Mouse (Mus musculus): ENCODE results near the gene Ctnnbip1.
A peak's percentile ranks its signal among the peaks of the same experiment; 100 is the strongest.

Ctnnbip1 gene

DNA sequence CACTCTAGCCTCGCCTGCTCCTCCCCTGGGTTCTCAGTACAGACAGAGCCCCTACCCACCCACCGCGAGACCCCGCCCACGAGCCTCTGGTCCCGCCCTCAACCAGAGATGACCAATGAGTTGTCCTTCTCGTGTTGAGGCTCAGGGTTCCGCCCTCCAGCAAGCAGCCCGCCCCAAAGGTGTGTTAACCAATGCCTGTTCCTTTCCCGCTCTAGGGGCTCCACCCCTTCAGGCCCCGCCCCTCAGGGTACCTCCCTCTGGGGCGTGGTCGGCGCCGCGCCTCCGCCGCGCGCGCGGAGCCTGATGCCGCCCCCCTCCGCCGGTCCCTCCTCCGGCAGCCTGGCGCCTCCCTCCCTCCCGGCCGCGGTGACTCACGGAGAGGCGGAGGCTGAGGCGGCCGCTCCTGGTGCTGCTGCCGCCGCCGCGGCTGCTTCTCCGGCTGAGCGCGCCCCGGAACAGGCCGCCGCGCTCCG, at the start of gene Ctnnbip1:
Ctnnbip1 (plus strand) TSS at position 369 of the 473 bp plus-strand sequence.
- DNase-seq (ENCODE audit: low spot score), result peak; percentile 82

DNA sequence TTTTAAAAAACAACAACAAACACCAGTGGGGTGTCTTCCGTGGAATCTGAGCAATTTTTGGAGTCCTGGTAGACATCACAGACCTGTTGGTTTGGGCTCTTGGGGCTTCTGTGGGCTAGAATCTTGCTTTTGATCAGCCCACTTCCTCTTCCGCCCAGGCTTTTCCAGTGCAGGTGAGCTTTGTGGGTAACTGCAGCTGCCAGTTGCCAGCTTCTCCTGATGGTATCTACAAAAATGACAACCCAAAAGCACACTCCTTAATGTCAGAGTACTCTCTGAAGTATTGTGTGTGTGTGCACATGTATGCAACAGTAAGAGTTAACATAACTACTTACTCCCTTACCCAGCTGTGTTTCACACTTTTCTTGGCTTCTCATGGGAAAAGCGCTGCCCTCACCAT, 48.5 kb upstream of the Ctnnbip1 start:
- DNase-seq (ENCODE audit: low spot score), result no peak

DNA sequence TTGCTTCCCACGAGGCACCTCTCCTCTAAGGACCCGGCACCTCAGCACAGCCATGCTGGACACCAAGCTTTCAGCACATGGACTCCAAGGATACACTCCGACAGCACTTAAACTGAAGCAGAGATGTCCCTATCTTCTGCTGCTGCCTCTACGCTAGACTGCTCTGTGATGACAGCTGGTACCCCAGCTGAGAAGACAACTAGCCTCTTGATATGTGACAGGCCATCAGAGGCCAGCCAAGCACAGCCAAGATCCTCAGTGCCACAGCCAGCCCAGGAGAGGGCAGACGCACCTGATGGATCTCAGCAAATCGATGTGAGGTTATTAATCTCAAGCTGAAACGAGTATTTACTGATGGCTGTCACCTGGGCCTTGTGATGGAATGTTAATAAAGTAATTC, 42.9 kb upstream of the Ctnnbip1 start:
- DNase-seq (ENCODE audit: low spot score), result no peak

DNA sequence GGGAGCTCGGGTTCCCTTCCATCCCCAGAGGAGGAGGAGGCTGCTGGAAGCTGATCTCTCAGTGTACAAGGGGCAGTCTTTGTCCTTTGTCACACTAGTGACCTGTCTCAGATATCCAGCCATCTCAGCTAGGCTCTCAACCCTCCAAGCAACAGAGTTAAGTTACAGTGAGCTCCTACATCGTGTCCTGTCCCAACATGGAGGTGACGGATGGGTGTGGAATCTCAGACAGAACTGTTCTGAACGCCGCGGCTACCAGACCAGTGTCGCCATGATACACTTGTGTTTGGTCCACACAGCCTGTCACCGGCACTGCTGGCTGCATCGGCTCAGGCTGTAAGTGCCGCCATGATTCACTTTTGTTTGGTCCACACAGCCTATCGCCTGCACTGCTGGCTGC, 41.0 kb upstream of the Ctnnbip1 start, which contains the start of gene Tmem274:
Tmem274 (plus strand) TSS at position 301 of the 400 bp plus-strand sequence.
- DNase-seq (ENCODE audit: low spot score), result no peak

GRCm38 (mm10) chr4:149484566-149484965, 33.5 kb upstream of the Ctnnbip1 start:
- no peak for DNase-seq (ENCODE audit: low spot score)

DNA sequence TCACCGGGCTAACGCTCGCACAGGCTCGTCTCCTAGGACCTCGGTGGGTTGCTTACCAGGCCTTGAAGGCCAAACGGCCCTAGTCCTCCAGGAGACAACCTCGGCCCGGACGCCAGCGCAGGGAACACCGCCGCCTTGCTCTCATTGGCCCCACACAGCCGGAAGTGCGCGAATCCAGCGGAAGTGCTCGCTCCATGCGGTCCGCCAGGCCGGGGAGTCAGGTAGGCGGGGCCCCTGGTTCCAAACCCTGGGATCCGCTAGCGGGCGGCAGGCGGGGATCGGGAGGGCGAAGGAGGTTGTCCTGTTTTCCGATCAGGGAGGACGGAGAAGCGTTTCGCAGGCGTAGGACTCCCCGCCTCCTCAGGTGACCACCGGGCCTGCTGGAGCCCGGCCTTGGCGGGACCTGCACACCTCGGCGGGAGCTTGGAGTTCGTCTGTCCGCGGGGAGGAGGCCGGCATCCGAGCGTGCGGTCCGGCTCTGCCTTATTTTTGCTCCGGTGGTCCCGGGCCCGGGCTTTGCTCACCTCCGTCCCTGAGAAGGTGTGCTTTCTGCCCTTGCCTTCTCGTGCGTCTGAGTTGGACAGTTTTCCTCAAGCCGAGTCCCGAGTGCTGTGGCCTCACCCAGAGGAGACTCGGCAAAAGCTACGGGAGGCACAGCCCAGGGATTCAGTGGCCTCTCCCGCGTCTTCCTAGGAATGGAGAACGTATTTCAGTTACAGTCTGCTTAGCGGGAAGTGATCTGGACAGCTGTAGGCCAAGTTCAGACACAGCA, 32.8 kb upstream of the Ctnnbip1 start, which contains the start of the genes Nmnat1 and Lzic:
Nmnat1 (minus strand) TSS at position 150 of the 772 bp plus-strand sequence.
Lzic (plus strand) TSS at position 177 of the 772 bp plus-strand sequence.
- DNase-seq (ENCODE audit: low spot score), result peak; percentile 60

- no peak for DNase-seq (ENCODE audit: low spot score)
Measured at GRCm38 (mm10) chr4:149485825-149486206, 32.2 kb upstream of the Ctnnbip1 start.

DNA sequence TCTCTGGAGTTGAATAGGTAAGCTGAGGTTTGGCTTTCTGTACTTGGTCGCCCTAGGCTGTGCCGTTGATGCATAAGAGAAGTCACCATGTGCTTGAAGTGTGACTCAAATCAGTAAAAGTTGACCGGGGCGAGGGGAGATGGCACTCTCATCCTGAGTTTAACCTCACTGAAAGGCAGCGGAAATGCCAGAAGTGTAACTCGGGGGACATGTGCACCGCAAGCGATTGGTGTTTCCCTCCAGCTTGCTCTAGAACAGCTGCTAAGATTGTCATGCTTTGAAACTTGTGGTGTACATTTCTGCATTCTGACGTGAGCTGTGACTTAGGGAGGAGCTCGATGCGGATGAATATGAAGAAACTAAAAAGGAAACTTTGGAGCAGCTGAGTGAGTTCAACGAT, 30.3 kb upstream of the Ctnnbip1 start:
- no peak for DNase-seq (ENCODE audit: low spot score)

DNA sequence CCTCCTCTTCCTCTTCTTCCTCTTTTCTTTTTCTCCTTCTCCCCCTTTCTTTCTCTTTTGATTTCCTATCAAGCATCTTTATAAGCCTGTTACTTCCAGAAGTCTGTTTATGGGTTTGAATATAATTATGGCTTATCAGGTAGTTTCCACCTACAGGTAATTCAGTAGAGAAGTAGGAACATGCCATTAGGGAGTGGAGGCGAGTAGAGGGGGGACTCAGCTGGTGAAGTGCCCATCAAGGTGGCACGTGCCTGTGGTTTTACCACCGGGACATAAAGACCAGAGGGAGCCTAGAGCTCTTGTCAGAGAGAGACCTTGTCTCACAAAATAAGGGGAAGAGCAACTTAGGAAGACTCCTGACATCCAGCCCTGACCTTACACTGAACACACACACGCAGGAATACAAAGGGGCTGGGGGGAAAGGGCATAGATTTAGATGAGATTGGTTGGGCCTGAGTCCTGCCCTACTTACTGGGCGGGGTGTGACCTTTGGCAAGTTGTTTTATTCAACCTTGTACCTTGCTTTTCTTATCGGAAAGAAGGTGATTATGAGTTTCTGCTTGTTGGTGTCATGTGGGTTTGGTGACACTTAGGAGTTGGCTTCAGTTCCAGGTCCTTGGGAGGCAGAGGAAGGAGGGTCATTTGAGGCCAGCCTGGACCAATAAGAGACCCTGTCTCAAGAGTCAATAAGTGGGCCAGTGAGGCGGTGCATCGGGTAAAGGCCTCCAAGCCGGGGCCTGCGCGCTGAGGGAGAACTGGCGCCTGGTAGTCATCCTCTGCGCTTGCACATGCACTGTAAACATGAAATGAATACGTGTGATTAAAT, 28.4 kb upstream of the Ctnnbip1 start:
- DNase-seq (ENCODE audit: low spot score), result no peak

DNA sequence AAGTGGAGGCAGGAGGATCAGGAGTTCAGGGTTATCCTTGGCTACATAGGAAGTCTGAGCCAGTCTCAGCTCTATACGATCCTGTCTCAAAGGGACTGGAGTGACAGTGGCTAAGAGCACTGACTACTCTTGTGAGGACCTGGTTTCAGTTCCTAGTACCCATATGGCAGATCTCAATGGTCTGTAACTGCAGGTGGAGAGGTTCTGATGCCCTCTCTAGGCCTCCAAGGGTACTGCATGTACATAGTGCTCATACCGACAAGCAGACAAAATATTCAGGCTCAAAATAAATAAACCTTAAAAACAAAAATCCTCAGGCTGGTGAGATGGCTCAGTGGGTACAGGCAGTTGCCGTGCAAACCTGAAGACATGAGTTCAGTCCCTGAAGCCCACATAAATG, 26.9 kb upstream of the Ctnnbip1 start:
- DNase-seq (ENCODE audit: low spot score), result no peak

DNA sequence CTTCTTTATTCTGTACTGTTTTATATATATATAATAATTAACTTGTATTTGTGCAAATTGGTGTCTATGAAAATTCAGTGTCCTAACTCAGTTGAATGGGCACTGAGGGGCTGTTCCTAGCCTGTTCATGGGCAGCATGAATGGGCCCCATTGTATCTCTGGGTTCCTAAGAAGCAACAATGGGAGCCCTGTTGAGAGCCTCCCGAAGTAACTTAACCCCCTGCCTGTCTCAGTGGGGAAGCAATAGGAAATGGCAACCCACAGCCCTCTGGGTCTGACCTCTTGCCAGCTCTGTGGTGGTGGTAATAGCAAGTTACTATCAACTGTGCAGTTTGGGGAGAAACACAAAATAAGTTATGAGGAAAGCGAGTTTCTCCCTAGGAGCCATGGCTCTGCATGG, 21.4 kb upstream of the Ctnnbip1 start:
- no peak for DNase-seq (ENCODE audit: low spot score)

DNA sequence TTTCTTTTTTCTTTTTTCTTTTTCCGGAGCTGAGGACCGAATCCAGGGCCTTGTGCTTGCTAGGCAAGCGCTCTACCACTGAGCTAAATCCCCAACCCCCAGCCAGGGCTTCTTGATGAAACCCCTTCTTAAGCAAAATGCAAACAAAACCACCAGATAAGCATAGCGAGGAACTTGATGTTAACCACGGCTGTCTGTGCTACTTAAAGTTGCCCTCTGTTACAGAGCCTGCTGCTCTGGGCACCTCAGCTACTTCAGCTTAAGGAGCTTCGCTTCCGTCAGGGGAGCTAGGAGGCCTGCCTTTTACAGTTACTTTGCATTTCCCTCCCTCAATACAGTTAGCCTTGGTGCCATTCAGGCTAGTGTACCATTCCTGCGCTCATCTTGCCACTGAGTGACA, 19.1 kb upstream of the Ctnnbip1 start:
- DNase-seq (ENCODE audit: low spot score), result no peak

GRCm38 (mm10) chr4:149499790-149500189, 18.2 kb upstream of the Ctnnbip1 start:
- DNase-seq (ENCODE audit: low spot score), result no peak

DNA sequence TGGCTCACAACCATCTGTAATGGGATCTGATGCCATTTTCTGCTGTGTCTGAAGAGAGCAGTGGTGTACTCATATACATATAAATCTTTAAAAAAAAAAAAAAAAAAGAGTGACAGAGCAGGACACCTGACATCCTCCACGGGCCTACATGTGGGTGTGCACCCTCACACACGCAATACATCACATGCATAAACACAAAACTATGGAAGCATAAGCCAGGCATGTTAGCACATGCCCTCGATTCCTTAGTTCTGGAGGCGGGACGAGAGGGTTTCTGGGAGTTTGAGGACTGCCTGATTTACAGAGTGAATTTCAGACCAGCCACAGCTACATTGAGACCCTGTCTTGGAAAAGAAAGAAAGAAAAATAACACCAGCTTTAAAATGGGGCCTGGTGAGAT, 13.7 kb upstream of the Ctnnbip1 start:
- no peak for DNase-seq (ENCODE audit: low spot score)

- no peak for DNase-seq (ENCODE audit: low spot score)
Measured at GRCm38 (mm10) chr4:149504858-149505257, 13.2 kb upstream of the Ctnnbip1 start.

DNA sequence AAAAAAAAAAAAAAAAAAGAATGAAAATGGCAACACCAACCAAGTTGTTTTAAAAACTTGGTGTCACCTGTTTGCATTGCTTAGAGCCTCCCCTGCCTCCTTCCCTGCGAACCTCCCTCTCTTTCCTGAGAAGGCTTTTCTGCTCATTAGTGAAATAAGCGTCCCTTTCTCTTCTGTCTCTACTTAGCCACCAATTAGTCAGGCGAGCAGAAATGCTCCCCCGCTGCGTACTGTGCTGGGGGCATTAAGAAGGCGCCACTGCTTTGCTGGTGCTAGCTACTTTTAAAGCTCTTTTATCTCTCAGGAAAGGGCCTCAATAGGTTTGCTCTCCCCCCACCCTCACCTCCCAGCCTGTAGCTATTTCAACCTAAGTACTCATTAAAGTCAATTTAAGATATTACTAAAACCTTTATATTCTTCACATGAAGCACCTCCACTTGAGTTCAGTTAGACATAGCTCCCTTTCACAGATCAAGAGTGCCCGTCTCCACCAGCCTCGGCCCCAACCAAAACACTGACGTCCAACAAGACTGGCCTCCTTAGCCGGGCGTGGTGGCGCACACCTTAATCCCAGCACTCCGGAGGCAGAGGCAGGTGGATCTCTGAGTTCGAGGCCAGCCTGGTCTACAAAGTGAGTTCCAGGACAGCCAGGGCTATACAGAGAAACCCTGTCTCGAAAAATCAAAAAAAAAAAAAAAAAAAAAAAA, 12.6 kb upstream of the Ctnnbip1 start:
- DNase-seq (ENCODE audit: low spot score), result no peak

DNA sequence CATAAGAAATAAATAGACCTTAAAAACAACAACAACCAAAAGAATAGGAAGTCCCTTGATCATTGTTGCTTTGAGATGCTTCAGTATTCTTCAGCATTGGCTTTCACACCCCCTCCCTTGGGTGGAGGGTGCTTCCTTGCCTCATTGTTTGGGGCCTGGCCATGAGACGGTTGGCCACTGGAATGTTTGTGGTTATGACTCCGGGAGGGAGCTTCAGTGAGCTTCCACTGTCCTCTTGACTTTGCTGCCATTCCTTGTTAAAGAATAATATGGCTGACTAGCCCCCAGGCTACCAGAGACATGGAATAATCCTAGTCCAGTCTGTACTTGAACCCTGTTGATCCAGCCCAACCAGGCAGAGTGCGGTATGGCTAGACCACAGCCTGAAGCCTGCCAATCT, 11.1 kb upstream of the Ctnnbip1 start:
- DNase-seq (ENCODE audit: low spot score), result no peak

- DNase-seq (ENCODE audit: low spot score), result no peak
Measured at GRCm38 (mm10) chr4:149511221-149511646, 6.8 kb upstream of the Ctnnbip1 start.

- no peak for DNase-seq (ENCODE audit: low spot score)
Measured at GRCm38 (mm10) chr4:149512072-149512471, 6.0 kb upstream of the Ctnnbip1 start.

GRCm38 (mm10) chr4:149515706-149516105, 2.3 kb upstream of the Ctnnbip1 start:
- DNase-seq (ENCODE audit: low spot score), result no peak

DNA sequence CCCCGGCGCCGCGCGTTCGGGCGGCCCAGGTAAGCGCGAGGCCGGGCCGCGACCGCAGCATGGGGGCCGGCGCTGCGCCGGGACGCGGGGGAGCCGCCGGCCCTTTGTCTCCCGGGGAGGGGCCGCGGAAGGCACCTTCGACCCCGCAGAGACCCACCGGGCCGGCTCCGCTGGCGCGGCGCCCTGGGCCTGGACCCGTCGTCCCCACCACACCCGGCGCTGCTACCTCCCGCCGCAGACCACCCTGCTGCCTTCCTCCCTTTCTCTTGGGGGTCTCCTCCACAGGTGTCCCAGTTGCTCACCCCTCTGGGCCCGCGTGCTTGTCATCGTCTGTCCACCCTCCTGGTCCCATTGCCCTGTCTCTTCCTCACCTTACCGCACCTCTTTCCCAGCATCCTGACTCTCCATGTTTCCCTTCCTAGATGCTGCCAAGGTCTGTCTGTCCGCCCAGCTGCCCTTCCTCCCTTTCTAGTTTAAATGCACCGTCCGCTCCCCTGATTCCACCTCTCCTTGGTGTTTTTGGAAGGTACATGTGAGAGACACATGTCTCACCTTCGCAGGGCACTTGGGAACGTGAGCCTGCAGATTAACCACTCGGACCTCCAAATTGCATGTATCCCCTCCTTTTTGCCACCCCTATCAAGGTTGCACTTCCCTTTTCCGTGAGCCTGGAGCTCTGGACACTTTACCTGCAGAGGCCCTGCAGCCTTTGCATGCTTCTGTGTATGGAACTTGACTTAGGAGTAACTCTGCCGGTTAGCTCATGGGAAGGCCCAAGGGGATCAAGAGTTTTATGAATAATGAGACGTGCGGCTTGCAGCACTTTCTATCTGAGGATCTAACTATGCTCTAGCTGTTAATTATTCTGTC, 550 bp downstream of the Ctnnbip1 start:
- DNase-seq (ENCODE audit: low spot score), result no peak

Measured in layer of hippocampus, adult 9-10 months (tissue).